Mouse (Mus musculus): ENCODE measurements around the gene Leng9. TPM values are rescaled to one million over a fixed set of nuclear protein-coding genes. Genes with fewer than 3 reads are reported as not detected.

Leng9 gene
- polyA plus RNA-seq, 1 experiment from 2014 or later = 1.8 TPM

GRCm38 (mm10) chr7:4130686-4131452, 19.3 kb downstream of the Leng9 start:
- WGBS = 45% methylated on average over 13 of the region's 13 CpGs
- no peaks in the 10 kb centered on the region; the same call in 1 of the 2 replicates for H3K4me1 ChIP-seq (replicated peaks; ENCODE audit: control insufficient read depth, insufficient read depth, low read length)
- no peaks in the 10 kb centered on the region for H3K9me3 ChIP-seq (ENCODE audit: control insufficient read depth, low read length)
- H3K4me2 ChIP-seq = no peak overlapping the region
- DNase-seq (ENCODE audit: low spot score) (peak; percentile 70), ATAC-seq (replicated peaks; ENCODE audit: low FRiP score) (peak; percentile 77)
- H3K36me3 ChIP-seq (ENCODE audit: control insufficient read depth, insufficient read depth, low read length) = no peaks in the 10 kb centered on the region
- no peak overlapping the region for H3K27ac ChIP-seq (ENCODE audit: low read depth, low read length)
- no peak overlapping the region for H3K4me3 ChIP-seq (ENCODE audit: low read depth, low read length)
- no peaks in the 10 kb centered on the region for H3K27me3 ChIP-seq (replicated peaks; ENCODE audit: control insufficient read depth, insufficient read depth, low read length)
- no peak overlapping the region for H3K9ac ChIP-seq (ENCODE audit: low read depth, low read length)

GRCm38 (mm10) chr7:4128860-4129259, 21.3 kb downstream of the Leng9 start:
- no peak overlapping the region for H3K27ac ChIP-seq (ENCODE audit: low read depth, low read length)
- DNase-seq (ENCODE audit: low spot score) (no peak), ATAC-seq (replicated peaks; ENCODE audit: low FRiP score) (no peak)
- WGBS = 60% methylated on average over 6 of the region's 6 CpGs
- H3K9me3 ChIP-seq (ENCODE audit: control insufficient read depth, low read length) = no peaks in the 10 kb centered on the region
- no peak overlapping the region for H3K4me3 ChIP-seq (ENCODE audit: low read depth, low read length)
- no peaks in the 10 kb centered on the region for H3K36me3 ChIP-seq (ENCODE audit: control insufficient read depth, insufficient read depth, low read length)
- no peaks in the 10 kb centered on the region for H3K27me3 ChIP-seq (replicated peaks; ENCODE audit: control insufficient read depth, insufficient read depth, low read length)
- H3K4me1 ChIP-seq (replicated peaks; ENCODE audit: control insufficient read depth, insufficient read depth, low read length) = 0 out of 2 replicates have a peak, but pooled peaks cover 3% of the 10 kb centered on the region
- H3K9ac ChIP-seq (ENCODE audit: low read depth, low read length) = no peak overlapping the region
- H3K4me2 ChIP-seq = no peak overlapping the region

- ATAC-seq (replicated peaks; ENCODE audit: low FRiP score) (no peak), DNase-seq (ENCODE audit: low spot score) (no peak)
- H3K4me1 ChIP-seq (replicated peaks; ENCODE audit: control insufficient read depth, insufficient read depth, low read length) = 0 out of 2 replicates have a peak, but pooled peaks cover 3% of the 10 kb centered on the region
- H3K27me3 ChIP-seq (replicated peaks; ENCODE audit: control insufficient read depth, insufficient read depth, low read length) = no peaks in the 10 kb centered on the region
- H3K36me3 ChIP-seq (ENCODE audit: control insufficient read depth, insufficient read depth, low read length) = no peaks in the 10 kb centered on the region
- H3K9me3 ChIP-seq (ENCODE audit: control insufficient read depth, low read length) = no peaks in the 10 kb centered on the region
- WGBS = 73% methylated on average over 4 of the region's 4 CpGs
- H3K4me3 ChIP-seq (ENCODE audit: low read depth, low read length) = no peak overlapping the region
- no peak overlapping the region for H3K4me2 ChIP-seq
- H3K27ac ChIP-seq (ENCODE audit: low read depth, low read length) = no peak overlapping the region
- no peak overlapping the region for H3K9ac ChIP-seq (ENCODE audit: low read depth, low read length)
Observed at GRCm38 (mm10) chr7:4127894-4128293, 22.3 kb downstream of the Leng9 start.

- Histone ChIP-seq H3K4me3 (ENCODE audit: low read depth, low read length) (no peak overlapping the region), H3K4me2 (no peak overlapping the region), H3K9me3 (ENCODE audit: control insufficient read depth, low read length) (no peaks in the 10 kb centered on the region), H3K9ac (ENCODE audit: low read depth, low read length) (no peak overlapping the region), H3K36me3 (ENCODE audit: control insufficient read depth, insufficient read depth, low read length) (no peaks in the 10 kb centered on the region), H3K4me1 (replicated peaks; ENCODE audit: control insufficient read depth, insufficient read depth, low read length) (0 out of 2 replicates have a peak, but pooled peaks cover 3% of the 10 kb centered on the region), H3K27ac (ENCODE audit: low read depth, low read length) (no peak overlapping the region), H3K27me3 (replicated peaks; ENCODE audit: control insufficient read depth, insufficient read depth, low read length) (no peaks in the 10 kb centered on the region; the same call in 1 of the 2 replicates)
- DNase-seq (ENCODE audit: low spot score) = no peak
- WGBS = 78% methylated on average over 11 of the region's 11 CpGs
- no peak for ATAC-seq (replicated peaks; ENCODE audit: low FRiP score)
Observed at GRCm38 (mm10) chr7:4126992-4127785, 23.0 kb downstream of the Leng9 start.

GRCm38 (mm10) chr7:4125306-4125705, 24.9 kb downstream of the Leng9 start:
- H3K4me2 ChIP-seq = no peak overlapping the region
- H3K9me3 ChIP-seq (ENCODE audit: control insufficient read depth, low read length) = no peaks in the 10 kb centered on the region
- H3K27ac ChIP-seq (ENCODE audit: low read depth, low read length) = no peak overlapping the region
- no peak overlapping the region for H3K9ac ChIP-seq (ENCODE audit: low read depth, low read length)
- no peak overlapping the region for H3K4me3 ChIP-seq (ENCODE audit: low read depth, low read length)
- H3K4me1 ChIP-seq (replicated peaks; ENCODE audit: control insufficient read depth, insufficient read depth, low read length) = 0 out of 2 replicates have a peak, but pooled peaks cover 3% of the 10 kb centered on the region
- DNase-seq (ENCODE audit: low spot score) = no peak
- no peaks in the 10 kb centered on the region for H3K36me3 ChIP-seq (ENCODE audit: control insufficient read depth, insufficient read depth, low read length)
- peaks cover 13% of the 10 kb centered on the region for H3K27me3 ChIP-seq (replicated peaks; ENCODE audit: control insufficient read depth, insufficient read depth, low read length)
- no peak for ATAC-seq (replicated peaks; ENCODE audit: low FRiP score)
- 20% methylated on average over 9 of the region's 9 CpGs for WGBS

- 0 out of 2 replicates have a peak, but pooled peaks cover 3% of the 10 kb centered on the region for H3K4me1 ChIP-seq (replicated peaks; ENCODE audit: control insufficient read depth, insufficient read depth, low read length)
- no peak overlapping the region for H3K4me3 ChIP-seq (ENCODE audit: low read depth, low read length)
- H3K9me3 ChIP-seq (ENCODE audit: control insufficient read depth, low read length) = no peaks in the 10 kb centered on the region
- 30% methylated on average over 5 of the region's 5 CpGs for WGBS
- H3K27me3 ChIP-seq (replicated peaks; ENCODE audit: control insufficient read depth, insufficient read depth, low read length) = peaks cover 18% of the 10 kb centered on the region
- no peak overlapping the region; the same call in 1 of the 2 replicates for H3K4me2 ChIP-seq
- no peaks in the 10 kb centered on the region for H3K36me3 ChIP-seq (ENCODE audit: control insufficient read depth, insufficient read depth, low read length)
- ATAC-seq (replicated peaks; ENCODE audit: low FRiP score) = no peak
- H3K9ac ChIP-seq (ENCODE audit: low read depth, low read length) = no peak overlapping the region
- no peak overlapping the region for H3K27ac ChIP-seq (ENCODE audit: low read depth, low read length)
- no peak for DNase-seq (ENCODE audit: low spot score)
Observed at GRCm38 (mm10) chr7:4124856-4125255, 25.3 kb downstream of the Leng9 start.

GRCm38 (mm10) chr7:4124315-4124759, 25.8 kb downstream of the Leng9 start:
- H3K4me2 ChIP-seq = peak overlapping the region; percentile 29
- WGBS = 4% methylated on average over 10 of the region's 10 CpGs
- no peak overlapping the region for H3K9ac ChIP-seq (ENCODE audit: low read depth, low read length)
- H3K27me3 ChIP-seq (replicated peaks; ENCODE audit: control insufficient read depth, insufficient read depth, low read length) = peaks cover 23% of the 10 kb centered on the region
- ATAC-seq (replicated peaks; ENCODE audit: low FRiP score) (peak; percentile 46), DNase-seq (ENCODE audit: low spot score) (no peak)
- no peaks in the 10 kb centered on the region for H3K36me3 ChIP-seq (ENCODE audit: control insufficient read depth, insufficient read depth, low read length)
- no peaks in the 10 kb centered on the region for H3K9me3 ChIP-seq (ENCODE audit: control insufficient read depth, low read length)
- 0 out of 2 replicates have a peak, but pooled peaks cover 3% of the 10 kb centered on the region for H3K4me1 ChIP-seq (replicated peaks; ENCODE audit: control insufficient read depth, insufficient read depth, low read length)
- H3K27ac ChIP-seq (ENCODE audit: low read depth, low read length) = no peak overlapping the region
- H3K4me3 ChIP-seq (ENCODE audit: low read depth, low read length) = no peak overlapping the region

GRCm38 (mm10) chr7:4123732-4124131, 26.4 kb downstream of the Leng9 start:
- H3K27ac ChIP-seq (ENCODE audit: low read depth, low read length) = no peak overlapping the region
- ATAC-seq (replicated peaks; ENCODE audit: low FRiP score) = no peak
- 81% methylated on average over 1 of the region's 1 CpGs for WGBS
- no peak overlapping the region for H3K4me3 ChIP-seq (ENCODE audit: low read depth, low read length)
- no peaks in the 10 kb centered on the region for H3K36me3 ChIP-seq (ENCODE audit: control insufficient read depth, insufficient read depth, low read length)
- no peak overlapping the region for H3K9ac ChIP-seq (ENCODE audit: low read depth, low read length)
- no peaks in the 10 kb centered on the region for H3K9me3 ChIP-seq (ENCODE audit: control insufficient read depth, low read length)
- no peak for DNase-seq (ENCODE audit: low spot score)
- H3K4me1 ChIP-seq (replicated peaks; ENCODE audit: control insufficient read depth, insufficient read depth, low read length) = 0 out of 2 replicates have a peak, but pooled peaks cover 3% of the 10 kb centered on the region
- H3K4me2 ChIP-seq = no peak overlapping the region
- H3K27me3 ChIP-seq (replicated peaks; ENCODE audit: control insufficient read depth, insufficient read depth, low read length) = peaks cover 27% of the 10 kb centered on the region
